Mouse (Mus musculus) thymus, postnatal 10 days (tissue): ENCODE measurements around the gene Atp13a3.
A peak's percentile ranks its signal among the peaks of the same experiment; 100 is the strongest.
"Not testable (repeated sequence)": the region's sequence is repeated elsewhere in the genome, so short reads cannot be mapped to it uniquely, and the experiment has no call there.

Experiments
- DNase-seq, 2 experiments: peaks; one replicate each; pipeline ENCODE4 v3.0.0; 2021; ENCODE audit warnings: low spot score in 2 of 2

Atp13a3 gene

DNA sequence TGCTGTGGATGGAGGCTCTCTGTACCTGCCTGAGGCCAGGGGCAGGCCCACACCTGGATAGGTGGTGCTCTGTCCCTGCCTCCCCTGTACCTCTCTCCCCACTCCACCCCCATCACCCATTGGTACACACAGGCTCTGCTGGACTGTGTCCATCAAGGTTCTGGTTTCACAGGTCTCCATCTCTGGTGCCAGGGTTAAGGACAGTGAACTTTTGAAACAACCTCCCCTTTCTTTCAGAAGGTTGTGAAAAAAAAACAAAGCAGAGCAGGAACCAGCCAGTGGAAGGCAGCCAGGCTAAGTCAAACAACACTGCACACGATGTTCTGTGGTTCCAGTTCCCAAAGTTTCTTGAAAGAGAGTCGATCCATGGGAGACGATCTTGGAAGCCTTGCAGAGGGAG, 6.9 kb upstream of the Atp13a3 start:
- DNase-seq, result no peak

DNA sequence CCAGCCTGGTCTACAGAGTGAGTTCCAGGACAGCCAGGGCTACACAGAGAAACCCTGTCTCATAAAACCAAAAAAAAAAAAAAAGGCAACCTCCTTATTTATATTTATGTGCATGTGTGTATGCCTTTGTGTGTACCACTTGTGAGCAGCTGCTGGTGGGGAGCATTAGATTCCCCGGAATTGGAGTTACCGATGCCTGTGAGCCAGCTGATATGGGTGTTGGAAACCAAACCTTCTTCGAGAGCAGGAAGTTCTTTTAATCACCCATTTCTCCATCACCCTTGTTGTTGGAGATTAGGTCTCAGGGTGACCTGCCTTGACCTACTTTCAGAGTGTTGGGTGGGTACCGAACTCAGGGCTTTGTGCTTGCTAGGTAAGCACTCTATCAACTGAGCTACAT, 5.1 kb upstream of the Atp13a3 start:
- DNase-seq, result no peak

DNA sequence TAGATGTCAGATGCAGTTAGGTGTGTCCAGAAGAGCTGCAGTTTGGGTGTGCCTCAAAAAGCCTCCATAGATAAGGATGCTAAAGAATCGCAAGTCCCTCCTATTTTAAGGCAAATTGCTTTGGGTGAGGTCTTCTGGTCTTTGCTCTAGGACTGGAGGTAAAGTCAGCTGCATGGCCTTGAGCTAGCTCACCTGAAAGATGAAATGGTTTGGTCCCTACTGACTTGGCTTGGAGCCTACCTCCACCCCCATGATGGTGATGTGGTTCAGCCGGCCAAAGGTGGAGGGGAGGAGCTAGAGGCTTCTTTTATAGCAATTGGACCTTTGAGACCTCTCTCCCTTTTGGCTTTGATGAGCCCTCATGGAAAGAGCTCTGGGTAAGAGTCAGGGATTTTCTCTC, 1.7 kb upstream of the Atp13a3 start:
- no peak for DNase-seq

DNA sequence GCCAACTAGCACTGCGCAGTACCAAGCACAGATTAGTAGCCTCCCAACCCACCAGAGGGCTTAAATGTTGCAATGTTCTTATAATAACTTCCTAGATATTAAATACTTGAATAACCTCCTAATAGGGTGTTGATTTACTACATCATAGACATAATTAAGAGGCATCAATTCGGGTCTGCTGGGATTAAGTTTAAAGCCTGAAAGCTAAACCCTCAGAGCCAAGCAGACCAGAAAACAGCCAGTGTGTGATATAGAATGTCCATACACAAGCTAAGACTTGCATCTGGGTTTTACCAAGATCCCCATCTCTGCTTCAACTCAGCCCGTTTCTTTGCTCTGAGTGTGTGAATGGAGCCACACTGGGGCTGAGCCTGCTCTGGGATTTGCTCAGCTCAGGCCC, 2.2 kb downstream of the Atp13a3 start:
- no peak for DNase-seq

DNA sequence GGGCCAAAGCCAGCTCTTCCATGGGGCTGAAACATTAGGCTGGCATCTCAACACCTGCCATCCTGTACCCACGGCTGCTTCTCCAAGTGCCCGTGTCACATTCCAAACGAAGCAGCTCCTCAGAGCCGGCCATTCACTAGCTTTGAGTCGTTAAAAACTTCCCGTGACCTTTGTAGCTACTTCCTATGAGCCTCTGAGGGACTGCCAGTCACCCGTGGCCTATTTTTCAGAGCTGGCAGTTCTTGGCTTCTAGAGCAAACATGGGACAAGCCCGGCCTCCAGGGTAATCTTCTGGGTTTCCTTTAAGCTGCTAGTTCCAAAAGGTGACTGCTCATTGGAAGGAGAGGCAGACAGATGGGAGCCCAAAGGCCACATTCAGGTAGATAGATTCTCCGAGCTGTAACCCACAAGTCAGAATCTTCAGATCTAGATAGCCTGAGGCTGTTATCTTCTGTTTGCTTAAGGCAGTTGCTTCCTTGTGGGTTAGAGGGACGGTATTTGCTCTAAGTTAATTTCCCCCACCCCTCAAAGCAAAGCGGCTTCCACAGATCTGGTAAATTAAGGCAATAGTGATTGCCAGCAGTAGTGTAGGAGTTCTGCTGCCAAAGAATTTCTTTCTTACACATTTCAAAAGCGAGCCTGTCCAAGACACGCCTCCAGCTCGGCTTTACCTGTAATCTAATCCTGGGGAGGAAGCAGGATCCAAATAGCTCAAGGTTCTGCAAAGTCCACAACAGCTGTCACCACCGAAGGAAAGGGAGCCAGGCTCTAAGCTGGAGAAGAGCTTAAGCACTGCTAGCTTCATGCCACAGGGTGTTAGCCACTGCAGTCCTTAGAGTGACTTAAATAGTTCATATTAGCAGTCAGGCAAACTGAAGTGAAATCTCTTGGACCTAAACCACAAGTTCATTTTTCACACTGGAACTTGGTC, 8.4 kb downstream of the Atp13a3 start:
- DNase-seq, result peak in 1 of 2 experiments; percentile 14

DNA sequence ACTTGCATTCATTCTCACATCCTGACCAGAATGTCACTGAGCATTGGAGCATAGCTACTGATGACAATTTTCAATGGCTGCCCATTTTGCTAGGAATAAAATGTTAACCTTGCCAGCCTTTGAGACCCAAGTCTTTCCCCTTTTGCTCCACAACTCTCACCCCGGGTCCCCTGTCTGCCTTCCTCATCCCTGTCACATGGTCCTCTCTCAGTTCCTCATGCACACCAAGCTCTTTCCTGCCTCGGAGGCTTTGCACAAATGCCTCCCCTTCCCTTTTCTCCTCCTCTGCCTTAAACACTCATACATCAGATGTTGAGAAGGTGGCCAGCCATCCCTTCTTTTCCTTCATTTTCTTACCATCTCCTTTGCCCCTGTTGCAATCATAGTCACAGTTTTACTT, 10.6 kb downstream of the Atp13a3 start:
- no peak for DNase-seq

DNA sequence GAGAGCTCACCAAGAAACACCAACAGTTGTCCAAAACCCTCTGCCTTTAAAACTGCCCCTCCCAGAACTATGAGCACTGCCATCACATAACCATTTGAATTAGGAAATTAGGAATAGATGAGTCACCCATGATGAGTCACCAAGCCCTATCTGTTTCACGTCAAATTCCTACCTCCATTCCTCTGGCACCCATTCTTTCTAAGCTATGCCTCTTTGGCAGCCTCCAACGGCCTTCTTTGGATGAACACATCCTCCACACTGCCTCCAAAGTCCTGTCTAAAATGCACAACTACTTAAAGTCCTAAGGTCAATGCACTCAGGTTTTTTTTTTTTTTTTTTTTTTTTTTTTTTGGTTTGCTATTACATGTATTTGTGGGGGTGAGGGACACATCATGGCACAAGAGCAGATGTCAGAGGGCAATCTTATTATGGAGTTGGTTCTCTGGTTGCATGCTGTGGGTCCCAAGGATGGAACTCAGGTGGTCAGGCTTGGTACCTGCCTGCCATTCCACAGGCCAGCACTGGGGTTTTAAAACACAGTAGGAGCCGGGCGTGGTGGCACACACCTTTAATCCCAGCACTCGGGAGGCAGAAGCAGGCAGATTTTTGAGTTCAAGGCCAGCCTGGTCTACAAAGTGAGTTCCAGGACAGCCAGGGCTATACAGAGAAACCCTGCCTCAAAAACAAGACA, 15.0 kb downstream of the Atp13a3 start:
- DNase-seq, result no peak

DNA sequence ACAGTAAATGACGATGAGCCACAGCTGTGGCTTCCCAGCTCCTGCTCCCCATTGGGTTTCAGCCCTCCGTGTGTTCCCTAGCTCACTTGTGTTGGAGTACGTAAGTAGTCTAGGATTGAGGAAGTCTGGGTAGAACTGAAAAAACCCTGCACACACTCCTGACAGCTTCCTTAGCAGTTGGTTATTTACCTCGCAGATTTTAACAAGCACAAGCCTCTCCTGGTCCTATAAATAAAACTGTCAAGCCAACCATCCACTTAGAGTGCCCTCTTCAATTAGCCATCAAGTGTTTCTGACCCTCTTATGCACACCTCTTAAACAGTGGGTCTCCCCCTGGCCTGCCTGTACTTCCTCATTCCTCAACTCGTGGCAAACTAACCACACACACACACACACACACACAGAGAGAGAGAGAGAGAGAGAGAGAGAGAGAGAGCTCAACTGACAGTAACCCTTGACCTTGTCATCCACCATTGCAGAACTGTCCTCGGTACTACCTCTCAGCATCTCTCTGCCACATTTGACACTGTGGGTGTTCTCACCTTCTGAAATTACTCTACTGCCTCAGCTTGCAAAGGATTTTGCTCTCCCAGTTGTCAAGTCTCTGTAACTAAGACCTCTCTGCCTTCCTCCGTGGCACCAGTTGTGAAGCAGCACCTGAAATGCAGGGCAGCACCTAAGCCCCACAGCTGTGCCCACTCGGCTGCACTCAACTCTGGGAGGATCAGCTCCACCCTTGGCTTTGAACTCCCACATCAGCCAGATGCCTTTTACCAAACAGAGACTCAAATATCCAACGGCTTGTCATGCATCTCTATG, 15.7 kb downstream of the Atp13a3 start:
- peak; percentile 56 to 65 for DNase-seq

DNA sequence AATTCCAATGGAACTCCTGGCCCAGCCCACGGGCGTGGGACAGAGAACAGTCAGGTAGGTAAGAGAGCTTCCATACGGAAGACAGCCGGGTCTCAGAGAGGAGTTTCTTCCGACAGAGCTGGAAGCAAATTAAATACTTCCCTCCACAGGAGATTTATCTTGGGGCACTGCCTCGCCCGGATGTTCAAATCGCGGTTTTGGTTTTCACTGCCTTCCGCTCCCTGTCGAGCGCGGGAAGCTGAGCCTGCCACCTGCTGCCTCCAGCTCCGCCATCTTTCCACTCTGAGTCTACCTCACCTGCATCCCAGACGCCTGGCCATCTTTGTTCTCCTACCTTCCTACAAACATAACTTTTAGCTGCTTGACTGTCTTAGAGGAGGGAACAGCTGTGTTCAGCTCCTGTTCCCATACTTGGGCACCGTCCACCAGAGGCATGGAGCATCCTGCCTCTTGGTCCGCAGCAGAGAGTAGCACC, 16.5 kb downstream of the Atp13a3 start:
- DNase-seq, result peak; percentile 80 to 82

DNA sequence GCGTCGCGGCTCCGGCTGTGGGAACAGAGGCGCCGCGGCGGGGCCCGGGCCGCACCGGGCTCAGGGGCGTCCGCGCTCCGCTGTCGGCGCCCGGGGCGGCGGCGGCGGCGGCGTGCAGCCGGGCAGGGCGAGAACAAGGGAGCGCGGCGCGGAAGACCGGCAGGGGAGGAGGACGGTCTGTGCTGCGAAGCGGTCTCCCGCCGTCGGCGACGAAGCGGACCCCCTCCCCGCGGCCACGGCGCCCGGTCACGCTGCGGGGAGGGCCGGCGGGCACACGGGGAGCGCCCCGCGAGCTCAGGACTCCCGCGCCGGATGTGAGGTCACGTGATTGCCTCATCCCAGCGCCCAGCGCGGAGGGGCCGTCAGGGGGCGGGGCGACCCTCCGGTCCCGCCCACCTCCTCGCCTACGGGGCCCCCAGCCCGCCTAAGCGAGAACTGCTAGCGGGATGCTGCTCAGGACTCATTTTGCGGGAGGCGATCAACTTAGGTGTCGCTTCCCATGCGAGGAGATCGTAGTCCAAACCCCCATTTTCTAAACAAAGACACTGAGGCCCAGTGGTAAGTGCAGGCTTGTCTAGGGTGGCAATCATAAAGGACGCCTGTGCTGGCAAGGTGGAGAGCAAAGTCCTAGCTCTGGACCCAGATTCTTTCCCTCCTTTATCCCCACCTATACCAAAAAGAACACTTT, 17.1 kb downstream of the Atp13a3 start:
- DNase-seq, result peak; percentile 94 to 96

DNA sequence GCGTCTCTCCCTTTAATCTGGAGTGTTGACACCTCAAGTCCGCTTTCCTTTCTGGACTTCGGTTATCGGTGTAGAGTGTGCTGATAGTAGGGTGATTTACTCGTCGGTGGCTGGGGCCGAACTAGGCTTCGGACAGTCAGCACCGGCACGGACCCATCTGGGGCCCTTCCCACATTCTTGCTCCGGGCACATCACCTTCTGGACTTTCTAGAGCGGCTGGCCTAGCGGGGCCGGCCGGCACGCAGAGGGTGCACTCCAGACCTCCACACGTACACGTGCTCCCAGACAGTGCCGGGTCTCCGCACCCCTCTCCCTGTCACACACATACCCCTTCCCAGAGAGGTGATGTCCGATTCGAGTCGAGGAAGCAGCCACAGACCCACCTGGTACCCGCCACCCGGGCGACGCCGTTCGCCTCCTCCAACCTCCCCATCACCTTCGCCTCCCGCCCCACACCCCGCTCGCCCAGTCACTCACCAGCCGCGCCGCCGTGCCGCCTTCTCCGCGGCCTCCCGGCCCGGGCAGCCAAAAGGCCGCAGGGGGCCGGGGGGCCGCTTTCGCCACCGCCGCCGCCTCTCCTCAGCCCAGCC, 17.8 kb downstream of the Atp13a3 start:
- peak; percentile 49 to 51 for DNase-seq

DNA sequence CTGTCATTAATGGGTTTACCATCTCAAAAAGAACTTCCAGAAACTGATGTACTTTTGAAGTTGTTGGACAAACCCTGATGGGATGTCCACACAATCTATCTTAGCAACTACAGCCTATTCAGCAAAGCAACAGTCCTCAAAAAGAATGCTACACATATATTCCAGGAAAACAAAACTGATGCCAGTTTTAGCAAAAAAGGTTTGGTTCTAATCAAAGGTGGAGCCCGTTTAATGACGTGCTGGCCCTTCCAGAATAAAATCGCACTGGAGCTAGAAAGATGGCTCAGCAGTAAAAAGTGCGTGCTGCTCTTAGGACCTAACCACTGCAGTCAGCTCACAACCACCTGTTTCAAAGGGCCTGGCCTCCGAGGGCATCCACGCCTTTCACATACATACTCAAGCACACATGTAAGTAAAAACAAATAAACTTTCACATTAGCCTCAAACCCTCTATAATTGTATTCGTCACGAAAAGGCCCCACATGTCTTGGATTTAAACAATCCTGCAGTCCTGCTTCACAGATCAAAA, 18.8 kb downstream of the Atp13a3 start:
- DNase-seq, result peak in 1 of 2 experiments; percentile 20

DNA sequence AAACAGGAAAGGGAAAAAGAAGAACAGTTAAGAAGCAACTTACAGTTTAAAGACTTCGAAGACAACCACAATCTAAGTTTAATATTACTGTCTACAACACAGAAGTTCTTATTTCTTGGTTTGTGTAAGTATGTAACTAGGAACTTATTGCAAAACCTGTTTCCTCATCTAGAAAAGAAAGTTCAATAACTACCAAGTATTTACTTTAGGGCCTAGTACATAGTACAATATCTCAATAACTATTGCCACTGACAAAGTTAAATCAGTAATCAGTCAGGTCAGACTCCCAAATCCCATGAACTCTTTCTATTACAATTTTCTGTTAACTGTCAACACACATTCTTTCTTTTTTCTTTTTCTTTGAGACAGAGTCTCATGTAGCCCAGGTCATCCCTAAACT, 20.2 kb downstream of the Atp13a3 start:
- no peak for DNase-seq

DNA sequence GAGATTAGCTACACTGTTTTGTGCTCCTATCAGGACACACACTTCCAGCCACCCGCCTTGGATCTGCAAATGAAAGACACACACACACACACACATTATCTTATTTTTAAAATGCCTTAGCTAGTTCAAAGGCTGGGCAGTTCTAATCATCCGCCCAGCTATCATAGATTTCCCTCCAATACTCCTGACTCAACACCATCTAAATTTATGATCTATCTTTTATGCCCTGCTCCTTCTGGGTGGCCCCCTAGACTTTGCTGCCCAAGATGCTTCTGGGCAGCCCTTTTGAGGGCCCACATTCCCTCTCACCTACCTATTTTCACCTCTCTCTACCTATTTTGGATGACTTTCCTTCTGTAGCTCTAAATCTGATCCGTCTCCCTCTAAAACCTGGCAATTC, 29.5 kb downstream of the Atp13a3 start:
- DNase-seq, result no peak

DNA sequence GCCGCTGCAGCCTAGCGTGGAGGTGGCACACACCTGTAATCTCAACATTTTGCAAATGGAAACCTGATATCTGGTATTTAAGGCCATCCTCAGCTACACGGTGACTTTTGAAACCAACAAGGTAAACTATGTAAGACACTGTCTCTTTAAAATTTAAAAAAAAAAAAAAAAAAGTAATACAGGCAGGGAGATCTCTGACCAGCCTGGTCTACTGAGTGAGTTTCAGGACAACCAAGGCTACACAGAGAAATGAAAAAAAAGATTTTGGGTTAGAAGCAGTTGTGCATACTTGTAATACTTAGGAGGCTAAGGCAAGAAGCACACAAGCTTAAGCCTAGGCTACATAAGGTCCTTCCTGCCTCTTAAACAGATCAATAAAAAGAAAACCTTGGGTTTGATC, 30.8 kb downstream of the Atp13a3 start:
- DNase-seq, result no peak

DNA sequence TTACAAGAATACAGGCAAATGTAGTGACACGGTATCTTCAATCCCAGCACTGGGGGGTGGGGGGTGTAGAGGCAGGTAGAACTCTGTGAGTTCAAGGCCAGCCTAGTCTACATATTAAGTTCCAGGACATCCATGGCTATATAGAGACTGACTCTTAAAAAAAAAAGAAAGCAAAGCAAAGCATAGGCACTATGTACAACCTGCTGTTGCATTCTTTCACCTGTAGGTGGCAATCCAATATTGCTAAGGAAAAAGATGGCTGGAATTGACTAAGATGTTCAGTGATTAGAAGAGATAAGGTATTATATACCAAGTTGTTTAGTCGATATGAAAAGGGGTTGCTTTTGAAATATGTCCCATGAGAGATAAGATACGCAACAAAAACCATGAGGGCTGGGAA, 31.5 kb downstream of the Atp13a3 start:
- peak in 1 of 2 experiments; percentile 57 for DNase-seq

DNA sequence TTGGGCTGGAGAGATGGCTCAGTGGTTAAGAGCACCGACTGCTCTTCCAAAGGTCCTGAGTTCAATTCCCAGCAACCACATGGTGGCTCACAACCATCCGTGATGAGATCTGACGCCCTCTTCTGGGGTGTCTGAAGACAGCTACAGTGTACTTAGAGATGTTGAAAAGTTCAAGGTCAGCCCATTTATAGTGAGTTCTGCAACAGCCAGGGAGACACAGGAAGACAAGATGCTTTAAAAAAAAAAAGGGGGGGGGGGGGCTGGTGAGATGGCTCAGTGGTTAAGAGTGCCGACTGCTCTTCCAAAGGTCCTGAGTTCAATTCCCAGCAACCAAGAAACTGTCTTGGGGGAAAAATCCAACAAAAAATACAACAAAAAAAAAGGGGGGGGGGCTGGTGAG, 32.5 kb downstream of the Atp13a3 start:
- not testable (repeated sequence) for DNase-seq

DNA sequence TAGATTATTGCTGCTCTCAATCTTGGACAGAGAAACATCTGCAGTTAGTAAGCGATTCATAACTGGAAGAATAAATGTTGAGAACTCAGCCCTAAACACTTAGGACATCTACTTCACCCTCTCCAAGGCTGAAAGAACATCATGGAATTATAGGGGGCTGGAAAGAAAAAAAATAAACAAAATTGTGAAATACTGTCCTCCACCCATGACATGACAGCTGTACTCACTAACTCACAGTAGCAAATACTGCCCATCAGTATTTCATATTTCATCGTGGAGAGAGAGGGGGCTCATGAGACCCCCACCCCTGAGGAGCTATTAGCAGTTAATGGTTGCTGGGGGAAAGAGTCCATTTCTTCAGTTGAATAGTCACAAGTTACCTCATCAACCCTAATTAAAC, 38.4 kb downstream of the Atp13a3 start:
- DNase-seq, result no peak

DNA sequence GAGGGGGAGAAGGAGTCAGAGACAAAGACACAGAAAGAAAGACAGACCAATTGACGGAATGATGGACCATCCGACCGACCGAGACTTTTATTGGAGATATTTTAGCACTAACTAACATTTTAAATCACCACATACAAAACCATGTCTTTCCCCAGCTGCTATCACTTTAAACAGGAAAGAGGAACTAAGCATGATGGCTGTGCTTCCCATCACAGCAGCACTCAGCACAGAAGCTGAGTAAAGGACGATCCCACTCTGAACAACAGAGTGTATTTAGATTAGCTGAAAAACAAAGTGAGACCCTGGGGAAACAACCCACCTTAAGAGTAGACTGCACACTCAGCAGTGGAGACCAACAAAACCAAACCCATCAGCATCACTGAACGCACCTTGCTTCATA, 41.2 kb downstream of the Atp13a3 start:
- DNase-seq, result no peak

DNA sequence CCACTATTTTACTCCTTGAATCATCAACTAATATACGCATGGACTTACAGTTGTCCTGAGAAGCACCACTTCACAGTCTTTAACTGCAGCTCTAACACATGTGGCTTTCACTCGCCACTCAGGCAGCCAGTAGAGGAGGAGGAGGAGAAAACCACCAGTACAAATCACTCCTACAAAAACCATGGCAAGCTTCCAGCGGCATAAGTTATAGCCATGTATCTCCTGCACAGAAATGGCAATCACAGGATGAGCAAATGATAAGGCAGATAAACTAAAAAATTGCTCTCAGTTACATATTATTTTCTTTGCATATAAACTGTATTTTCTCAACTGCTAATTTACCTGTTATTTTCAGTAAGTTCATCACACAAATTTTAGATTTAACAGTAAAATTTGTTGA, 43.2 kb downstream of the Atp13a3 start:
- DNase-seq, result no peak

DNA sequence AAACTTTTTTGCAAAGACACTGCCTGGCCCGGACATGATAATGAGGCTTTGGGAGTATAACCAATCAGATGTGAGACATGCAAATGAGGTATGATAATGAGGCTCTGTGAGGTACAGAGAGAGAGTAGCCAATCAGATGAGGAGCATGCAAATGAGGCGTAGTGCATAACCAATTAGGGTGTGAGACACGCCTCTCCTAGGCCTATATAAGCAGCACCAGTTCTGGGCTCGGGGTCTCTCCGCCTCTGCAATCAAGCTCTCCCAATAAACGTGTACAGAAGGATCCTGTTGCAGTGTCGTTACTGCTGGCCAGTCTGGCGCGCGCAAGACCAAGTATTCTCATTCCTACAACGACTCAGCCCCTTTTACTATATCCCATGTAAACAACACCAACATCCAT, 52.3 kb downstream of the Atp13a3 start:
- DNase-seq, result not testable (repeated sequence)
